Comparison of ENCODE assay signal across 1 mouse cellular context in the genomic region with DNA sequence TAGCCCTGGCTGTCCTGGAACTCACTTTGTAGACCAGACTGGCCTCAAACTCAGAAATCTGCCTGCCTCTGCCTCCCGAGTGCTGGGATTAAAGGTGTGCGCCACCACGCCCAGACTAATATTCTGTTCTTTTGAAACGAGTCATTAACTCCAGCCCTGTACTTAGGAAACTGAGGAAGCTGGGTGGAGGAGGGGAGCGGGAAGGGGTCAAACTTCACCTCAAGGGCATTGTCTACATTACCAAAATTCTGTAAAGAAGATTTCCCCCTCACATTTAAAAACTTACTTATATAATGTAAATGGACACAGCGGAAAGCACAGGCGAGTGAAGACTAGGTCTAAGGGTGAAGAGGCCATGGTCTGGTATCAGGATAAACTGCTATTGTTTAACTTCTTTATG.
TF ChIP-seq lines count a peak whose summit lies in the region.

No protein-coding gene starts in this region.

TF ChIP-seq in CH12.LX, 34 proteins besides CTCF, POLR2A, EP300 and RAD21:
- no peak for TF ChIP-seq ZKSCAN1 (IDR thresholded peaks at IDR 0.05; ENCODE audit: borderline replicate concordance, low read depth, low read length)
- TF ChIP-seq TBP (conservative IDR thresholded peaks at IDR 0.05; ENCODE audit: low read depth, low read length), result no peak
- no peak for TF ChIP-seq ZMIZ1 (IDR thresholded peaks at IDR 0.05; ENCODE audit: low read depth, low read length)
- TF ChIP-seq ETS1 (conservative IDR thresholded peaks at IDR 0.05; ENCODE audit: low read depth, low read length), result no peak
- TF ChIP-seq RCOR1 (conservative IDR thresholded peaks at IDR 0.05; ENCODE audit: low read depth, low read length), result no peak
- no peak for TF ChIP-seq SMC3 (IDR thresholded peaks at IDR 0.05; ENCODE audit: low read depth, low read length)
- TF ChIP-seq NELFE (IDR thresholded peaks at IDR 0.05; ENCODE audit: low read depth, low read length), result no peak
- TF ChIP-seq ELF1 (IDR thresholded peaks at IDR 0.05; ENCODE audit: low read depth, low read length), result no peak
- no peak for TF ChIP-seq E2F4 (IDR thresholded peaks at IDR 0.05; ENCODE audit: insufficient replicate concordance, low read depth, low read length)
- TF ChIP-seq MXI1 (IDR thresholded peaks at IDR 0.05; ENCODE audit: low read depth, low read length), result no peak
- TF ChIP-seq JUND (conservative IDR thresholded peaks at IDR 0.05; ENCODE audit: low read depth, low read length), result no peak
- TF ChIP-seq IRF4 (IDR thresholded peaks at IDR 0.05; ENCODE audit: low read depth, low read length), result no peak
- TF ChIP-seq MAFK (IDR thresholded peaks at IDR 0.05; ENCODE audit: insufficient replicate concordance, low read length), result no peak
- no peak for TF ChIP-seq CHD1 (IDR thresholded peaks at IDR 0.05; ENCODE audit: low read depth, low read length)
- TF ChIP-seq HCFC1 (IDR thresholded peaks at IDR 0.05; ENCODE audit: low read depth, low read length), result no peak
